Mouse (Mus musculus): ENCODE measurements around the gene Crebrf. TPM values are rescaled to one million over a fixed set of nuclear protein-coding genes. Genes with fewer than 3 reads are reported as not detected.

Gene Crebrf
- total and polyA plus RNA-seq, 3 experiments, result 1.3 to 3.8 TPM; not detected in 1

DNA sequence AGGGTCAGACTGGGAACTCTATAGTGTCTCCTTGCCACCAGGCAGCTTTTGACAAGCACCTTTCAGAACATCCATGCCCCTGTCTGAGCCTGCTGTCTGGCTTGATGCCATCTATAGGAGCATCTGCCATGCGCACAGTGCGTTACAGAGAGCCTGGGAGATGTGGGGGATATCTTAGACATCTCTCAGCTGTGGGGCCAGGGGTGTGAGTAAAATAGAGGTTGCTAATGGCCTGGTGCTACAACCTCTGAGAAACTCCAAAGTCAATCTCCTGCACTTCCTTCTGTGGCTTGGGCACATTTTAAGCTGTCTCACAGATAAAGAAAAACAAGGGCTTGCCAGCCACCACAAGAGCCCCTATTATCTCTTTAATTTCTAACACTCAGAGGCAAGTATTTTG lies 25.6 kb upstream of the Crebrf start:
- H3K27me3 ChIP-seq (ENCODE audit: control insufficient read depth in 1 of 2, insufficient read depth in 2 of 2, low read length in 2 of 2), result no peaks in the 10 kb centered on the region
- no peak overlapping the region for H3K4me3 ChIP-seq (ENCODE audit: control insufficient read depth in 1 of 2, insufficient read depth in 1 of 2, low read depth in 2 of 2, low read length in 2 of 2)
- H3K9me3 ChIP-seq (replicated peaks; ENCODE audit: insufficient read depth, low read length), result no peaks in the 10 kb centered on the region
- peak; percentile 74 for DNase-seq (ENCODE audit: low read depth, low spot score)
- peaks cover 5 to 20% of the 10 kb centered on the region in 2 experiments for H3K36me3 ChIP-seq (ENCODE audit: control insufficient read depth in 1 of 2, insufficient read depth in 2 of 2, low read length in 2 of 2)
- H3K79me2 ChIP-seq (ENCODE audit: control insufficient read depth, insufficient read depth, low read length, poor library complexity), result no peaks in the 10 kb centered on the region; the same call in none of the 2 replicates
- H3K27ac ChIP-seq (ENCODE audit: control insufficient read depth, low read depth, low read length), result peak overlapping the region; percentile 16; the same call in 1 of the 2 replicates
- H3K4me1 ChIP-seq (ENCODE audit: control insufficient read depth in 1 of 2, insufficient read depth in 2 of 2, low read length in 2 of 2), result peaks cover 6 to 23% of the 10 kb centered on the region in 2 experiments
- no peak overlapping the region for H3K9ac ChIP-seq (ENCODE audit: control insufficient read depth, low read depth, low read length, poor library complexity, severe bottlenecking)
- TF ChIP-seq RAD21 (IDR thresholded peaks at IDR 0.05; ENCODE audit: low read depth, low read length) (no peak), E2F4 (IDR thresholded peaks at IDR 0.05; ENCODE audit: borderline replicate concordance, low read depth, low read length) (no peak), MYC (IDR thresholded peaks at IDR 0.05; ENCODE audit: low read depth, low read length) (no peak), USF1 (IDR thresholded peaks at IDR 0.05; ENCODE audit: low read depth, low read length) (no peak), ZC3H11A (IDR thresholded peaks at IDR 0.05; ENCODE audit: low read depth, low read length) (no peak), ZMIZ1 (IDR thresholded peaks at IDR 0.05; ENCODE audit: low read depth, low read length) (no peak), KAT2A (conservative IDR thresholded peaks at IDR 0.05; ENCODE audit: low read depth, low read length) (no peak), MXI1 (IDR thresholded peaks at IDR 0.05; ENCODE audit: low read depth, low read length) (peak; percentile 64), TAL1 (IDR thresholded peaks at IDR 0.05; ENCODE audit: low read length) (peak; percentile 34; the same call in 1 of the 2 replicates), HCFC1 (IDR thresholded peaks at IDR 0.05; ENCODE audit: low read depth, low read length) (no peak), MAZ (IDR thresholded peaks at IDR 0.05; ENCODE audit: low read depth, low read length) (no peak), ETS1 (IDR thresholded peaks at IDR 0.05; ENCODE audit: low read depth, low read length) (peak; percentile 90), CHD2 (IDR thresholded peaks at IDR 0.05; ENCODE audit: low read length) (no peak), USF2 (IDR thresholded peaks at IDR 0.05; ENCODE audit: borderline replicate concordance in 1 of 2, insufficient read depth in 1 of 2, low read depth in 1 of 2, low read length in 2 of 2) (no peak), RCOR1 (IDR thresholded peaks at IDR 0.05; ENCODE audit: low read depth, low read length) (peak; percentile 95), EP300 (IDR thresholded peaks at IDR 0.05; ENCODE audit: low read depth in 1 of 2, low read length in 2 of 2) (peak; percentile 74 to 77), MEF2A (IDR thresholded peaks at IDR 0.05; ENCODE audit: extremely low read depth, insufficient replicate concordance, low read depth, low read length, poor library complexity, severe bottlenecking) (no peak), CHD1 (IDR thresholded peaks at IDR 0.05; ENCODE audit: low read depth, low read length) (no peak), POLR2A (IDR thresholded peaks at IDR 0.05; ENCODE audit: control insufficient read depth in 1 of 2, insufficient read depth in 1 of 2, low read depth in 1 of 2, low read length in 2 of 2, poor library complexity in 1 of 2) (no peak), ELF1 (IDR thresholded peaks at IDR 0.05; ENCODE audit: low read depth, low read length) (no peak), JUND (IDR thresholded peaks at IDR 0.05; ENCODE audit: low read depth, low read length) (no peak), SMC3 (IDR thresholded peaks at IDR 0.05; ENCODE audit: low read depth, low read length) (no peak), TCF12 (IDR thresholded peaks at IDR 0.05; ENCODE audit: low read depth, low read length) (peak; percentile 45; the same call in 1 of the 2 replicates), MAFK (IDR thresholded peaks at IDR 0.05; ENCODE audit: borderline replicate concordance, low read depth, low read length) (peak; percentile 46; the same call in 1 of the 2 replicates), CTCF (IDR thresholded peaks at IDR 0.05 in 2 of 3, conservative IDR thresholded peaks at IDR 0.05 in 1 of 3; ENCODE audit: control insufficient read depth in 1 of 3, insufficient read depth in 1 of 3, low read depth in 2 of 3, low read length in 3 of 3, poor library complexity in 1 of 3, severe bottlenecking in 1 of 3) (no peak), MYB (IDR thresholded peaks at IDR 0.05; ENCODE audit: low read depth, low read length) (no peak), ZNF384 (IDR thresholded peaks at IDR 0.05; ENCODE audit: low read depth, low read length) (no peak), NELFE (IDR thresholded peaks at IDR 0.05; ENCODE audit: low read depth, low read length) (no peak), POLR2AphosphoS2 (IDR thresholded peaks at IDR 0.05; ENCODE audit: low read length) (no peak), POLR2AphosphoS5 (IDR thresholded peaks at IDR 0.05; ENCODE audit: borderline replicate concordance, low read depth, low read length) (no peak), TBP (IDR thresholded peaks at IDR 0.05; ENCODE audit: low read depth, low read length) (no peak), MAX (IDR thresholded peaks at IDR 0.05; ENCODE audit: low read length) (no peak; the same call in 1 of the 2 replicates), GABPA (IDR thresholded peaks at IDR 0.05; ENCODE audit: low read depth, low read length) (no peak), BHLHE40 (IDR thresholded peaks at IDR 0.05; ENCODE audit: borderline replicate concordance, low read depth, low read length) (peak; percentile 52; the same call in 1 of the 2 replicates), SIN3A (IDR thresholded peaks at IDR 0.05; ENCODE audit: low read length) (peak; percentile 70), ZKSCAN1 (IDR thresholded peaks at IDR 0.05; ENCODE audit: low read depth, low read length) (no peak), GATA1 (IDR thresholded peaks at IDR 0.05; ENCODE audit: low read depth, low read length) (peak; percentile 67), UBTF (IDR thresholded peaks at IDR 0.05; ENCODE audit: borderline replicate concordance, insufficient read depth, low read depth, low read length) (no peak)

Measured in MEL (cell line).